Mouse (Mus musculus) thymus, postnatal 4 days (tissue): ENCODE results near the gene Hdgfl2.

Experiments used
- DNase-seq: peaks from one replicate; pipeline ENCODE4 v3.0.0; 2021

The Hdgfl2 gene

GRCm38 (mm10) chr17:56132661-56133060 lies 53.2 kb downstream of the Hdgfl2 start:
- peak; percentile 81 for DNase-seq

GRCm38 (mm10) chr17:56133457-56134363 lies 54.3 kb downstream of the Hdgfl2 start:
- peak; percentile 48 for DNase-seq

GRCm38 (mm10) chr17:56134463-56134971 lies 55.1 kb downstream of the Hdgfl2 start:
- peak; percentile 92 for DNase-seq

- DNase-seq = no peak
These were observed 57.1 kb downstream of the Hdgfl2 start for GRCm38 (mm10) chr17:56136558-56136957.

GRCm38 (mm10) chr17:56137839-56138613 lies 58.6 kb downstream of the Hdgfl2 start:
- DNase-seq = peak; percentile 17

- DNase-seq = peak; percentile 41
These were observed 59.9 kb downstream of the Hdgfl2 start for GRCm38 (mm10) chr17:56139355-56139754.

GRCm38 (mm10) chr17:56139858-56140595 lies 60.6 kb downstream of the Hdgfl2 start, which contains the start of gene Sema6b:
Sema6b (minus strand) TSS chr17:56140343.
- peak; percentile 92 for DNase-seq

GRCm38 (mm10) chr17:56141702-56142605 lies 62.5 kb downstream of the Hdgfl2 start:
- DNase-seq = peak; percentile 80

- no peak for DNase-seq
These were observed 65.1 kb downstream of the Hdgfl2 start for GRCm38 (mm10) chr17:56144546-56144945.

- no peak for DNase-seq
These were observed 66.7 kb downstream of the Hdgfl2 start for GRCm38 (mm10) chr17:56146131-56146530.

- DNase-seq = no peak
These were observed 68.0 kb downstream of the Hdgfl2 start for GRCm38 (mm10) chr17:56147420-56147819.

GRCm38 (mm10) chr17:56148280-56148679 lies 68.8 kb downstream of the Hdgfl2 start:
- peak; percentile 42 for DNase-seq

GRCm38 (mm10) chr17:56148790-56149618 lies 69.6 kb downstream of the Hdgfl2 start:
- DNase-seq = no peak

- no peak for DNase-seq
These were observed 70.5 kb downstream of the Hdgfl2 start for GRCm38 (mm10) chr17:56149897-56150296.
